25 mouse cellular contexts compared by ENCODE assay signal in the genomic region with DNA sequence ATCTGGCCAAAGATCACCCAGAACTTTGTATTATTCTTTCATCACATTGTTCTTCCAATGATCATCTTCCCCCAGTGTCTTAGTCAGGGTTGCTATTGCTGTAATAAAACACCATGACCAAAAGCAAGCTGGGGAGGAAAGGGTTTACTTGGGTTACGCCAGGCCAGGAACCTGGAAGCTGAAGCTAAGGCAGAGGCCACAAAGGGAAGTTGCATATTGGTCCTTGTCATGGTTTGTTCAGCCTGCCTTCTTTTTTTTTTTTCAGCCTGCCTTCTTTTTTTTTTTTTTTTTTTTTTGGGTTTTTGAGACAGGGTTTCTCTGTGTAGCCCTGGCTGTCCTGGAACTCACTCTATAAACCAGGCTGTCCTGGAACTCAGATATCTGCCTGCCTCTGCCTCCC. TPM values are rescaled to one million over a fixed set of nuclear protein-coding genes. Genes with fewer than 3 reads are reported as not detected.
DNase-seq lines count a peak whose midpoint lies in the region; ATAC-seq and TF ChIP-seq lines count a peak whose summit lies in the region.
"Had no signal": no experiment of that assay in that cellular context is flagged by ENCODE, and none has a peak within 500 bp of the region (broad histone marks: within the 10 kb centered on the region; RNA-seq: fewer than 3 reads in every experiment).

No protein-coding gene starts in this region.

- H3K9me3 ChIP-seq in CH12.LX (replicated peaks; ENCODE audit: low read length): no peaks in the 10 kb centered on the region
- no peaks in the 10 kb centered on the region for H3K9me3 ChIP-seq in neural tube, embryonic 15.5 days (replicated peaks)
- H3K9me3 ChIP-seq: forebrain, embryonic 10.5 days; forebrain, embryonic 13.5 days; G1E; hindbrain, embryonic 10.5 days; hindbrain, embryonic 13.5 days; intestine, embryonic 15.5 days had no signal

- no peaks in the 10 kb centered on the region for H3K79me2 ChIP-seq in CH12.LX (replicated peaks; ENCODE audit: control insufficient read depth, extremely low read depth, insufficient read depth, poor library complexity, severe bottlenecking)

- peaks cover 0 to 17% of the 10 kb centered on the region in 2 experiments for H3K36me3 ChIP-seq in CH12.LX (replicated peaks in 1 of 2; ENCODE audit: control insufficient read depth in 1 of 2, insufficient read depth in 1 of 2, low read length in 1 of 2)
- no peaks in the 10 kb centered on the region for H3K36me3 ChIP-seq in neural tube, embryonic 15.5 days
- H3K36me3 ChIP-seq: forebrain, embryonic 10.5 days; hindbrain, embryonic 10.5 days; hindbrain, embryonic 13.5 days; intestine, embryonic 15.5 days had no signal

- in situ Hi-C loops in CH12.LX (cut with MboI; ENCODE audit: low pct_ligation_motif_present, low pct_unique_long_range_greater_than_20kb, low sequenced_read_pairs): loop anchor here (5.0 kb wide), 1 partner anchor 34 kb away; a partner anchor contains a TSS

- TF ChIP-seq POLR2A in CH12.LX (IDR thresholded peaks at IDR 0.05; ENCODE audit: low read depth, low read length): no peak

- TF ChIP-seq CTCF in CH12.LX (conservative IDR thresholded peaks at IDR 0.05 in 1 of 2, IDR thresholded peaks at IDR 0.05 in 1 of 2; ENCODE audit: low read depth in 2 of 2, low read length in 2 of 2): no peak

- H3K27ac ChIP-seq in CH12.LX (ENCODE audit: insufficient read depth, low read depth): no peak overlapping the region
- H3K27ac ChIP-seq in neural tube, embryonic 15.5 days (replicated peaks): no peak overlapping the region
- H3K27ac ChIP-seq: forebrain, embryonic 10.5 days; forebrain, embryonic 13.5 days; gastrocnemius, adult 2 months; hindbrain, embryonic 10.5 days; hindbrain, embryonic 13.5 days; intestine, embryonic 15.5 days had no signal

- no peaks in the 10 kb centered on the region for H3K27me3 ChIP-seq in CH12.LX (replicated peaks)
- H3K27me3 ChIP-seq in neural tube, embryonic 15.5 days (replicated peaks): no peaks in the 10 kb centered on the region
- H3K27me3 ChIP-seq: forebrain, embryonic 13.5 days; hindbrain, embryonic 13.5 days; intestine, embryonic 15.5 days had no signal

- no peak overlapping the region for H3K4me2 ChIP-seq in CH12.LX (ENCODE audit: insufficient read depth, low read depth, poor library complexity, severe bottlenecking)
- H3K4me2 ChIP-seq in neural tube, embryonic 15.5 days: no peak overlapping the region
- H3K4me2 ChIP-seq: forebrain, embryonic 13.5 days; heart, embryonic 11.5 days; hindbrain, embryonic 13.5 days; intestine, embryonic 15.5 days had no signal

- ATAC-seq in granulocyte monocyte progenitor cell, adult 5-6 weeks (replicated peaks; ENCODE audit: poor library complexity, severe bottlenecking): peak; percentile 87
- ATAC-seq in megakaryocyte progenitor cell, adult 5-6 weeks (replicated peaks; ENCODE audit: poor library complexity): peak; percentile 66
- ATAC-seq in neural tube, embryonic 15.5 days (ENCODE audit: low FRiP score): no peak
- ATAC-seq: forebrain, embryonic 13.5 days; forebrain, embryonic 16.5 days; hindbrain, embryonic 16.5 days; intestine, embryonic 15.5 days had no signal

- no peak overlapping the region for H3K9ac ChIP-seq in CH12.LX (ENCODE audit: insufficient read depth, low read depth)
- H3K9ac ChIP-seq in neural tube, embryonic 15.5 days (replicated peaks): no peak overlapping the region
- H3K9ac ChIP-seq: forebrain, embryonic 13.5 days; hindbrain, embryonic 13.5 days; intestine, embryonic 15.5 days had no signal

- TF ChIP-seq RAD21 in CH12.LX (IDR thresholded peaks at IDR 0.05; ENCODE audit: low read depth, low read length): no peak

- intact Hi-C loops in gastrocnemius, postnatal 36 days (cut with DNase I): loop anchor here (5.0 kb wide), 1 partner anchor 74 kb away; no protein-coding TSS in a partner anchor

- 74% methylated on average over 1 of the region's 1 CpGs for WGBS in neural tube, embryonic 15.5 days

- dilution Hi-C loops in CH12.LX (cut with MboI; ENCODE audit: extremely low pct_ligation_motif_present, extremely low pct_unique_long_range_greater_than_20kb, low sequenced_read_pairs): no loop called here

- no peak for TF ChIP-seq EP300 in CH12.LX (IDR thresholded peaks at IDR 0.05; ENCODE audit: low read length)

- no peak overlapping the region for H3K4me3 ChIP-seq in CH12.LX (replicated peaks in 1 of 3; ENCODE audit: low read depth in 2 of 3, low read length in 2 of 3, poor library complexity in 1 of 3)
- no peak overlapping the region for H3K4me3 ChIP-seq in neural tube, embryonic 15.5 days (replicated peaks)
- H3K4me3 ChIP-seq: forebrain, embryonic 10.5 days; forebrain, embryonic 13.5 days; gastrocnemius, adult 2 months; hindbrain, embryonic 10.5 days; hindbrain, embryonic 13.5 days; intestine, embryonic 15.5 days had no signal

- DNase-seq in 416B (ENCODE audit: low read depth) (peak; percentile 90), CH12.LX (ENCODE audit: extremely low read depth) (no peak)
- DNase-seq in right cerebral cortex, postnatal 10 days (ENCODE audit: low spot score in 2 of 2): no peak
- no peak for DNase-seq in gastrocnemius, postnatal 36 days
- DNase-seq: adrenal gland, adult 2 months; adrenal gland, postnatal 25 days; cerebellum, adult 11-12 months; cerebellum, adult 8-10 months; cerebellum, postnatal 10 days; cerebellum, postnatal 36 days; gastrocnemius, adult 2 months; gastrocnemius, postnatal 25 days; heart, adult 11 months had no signal

- peaks cover 0 to 35% of the 10 kb centered on the region in 2 experiments; a peak in 3 of 4 replicates for H3K4me1 ChIP-seq in CH12.LX (ENCODE audit: control insufficient read depth in 1 of 2, insufficient read depth in 2 of 2)
- H3K4me1 ChIP-seq in neural tube, embryonic 15.5 days: peaks cover 15% of the 10 kb centered on the region

TF ChIP-seq in CH12.LX, 34 proteins besides CTCF, POLR2A, EP300 and RAD21:
- TF ChIP-seq ZNF384 (IDR thresholded peaks at IDR 0.05; ENCODE audit: low read depth, low read length): peak; percentile 78
- no peak for TF ChIP-seq PAX5 (IDR thresholded peaks at IDR 0.05; ENCODE audit: low read length)

RNA-seq across cellular contexts. Expression of a gene that starts 5.9 kb away (rescaled TPM):
- total RNA-seq in CH12.LX (2012; rRNA removed): 18.4 and 21.0 TPM in 2 replicates
- 27.3 and 30.0 TPM in 2 replicates for total RNA-seq in CH12.LX (2014; rRNA removed)
- 42.2 and 49.9 TPM in 2 replicates for polyA plus RNA-seq in CH12.LX (2012; ENCODE audit: insufficient read length, low read depth)
- 73.0 and 82.4 TPM in 2 replicates for total RNA-seq in granulocyte monocyte progenitor cell, adult 5-6 weeks (2014; fragmentation: Nextera tagmentation)
- 20.4 and 28.6 TPM in 2 replicates for total RNA-seq in granulocyte monocyte progenitor cell, adult 5-6 weeks (2017)
- total RNA-seq in megakaryocyte progenitor cell, adult 5-6 weeks (2015): 93.5 and 101 TPM in 2 replicates
- 21.9 and 23.9 TPM in 2 replicates for total RNA-seq in megakaryocyte progenitor cell, adult 5-6 weeks (2017)
- 13.7 and 14.7 TPM in 2 replicates for polyA plus RNA-seq in neural tube, embryonic 15.5 days (2015; fragmentation: Nextera tagmentation; extraction: Ambion mirVana)
- total RNA-seq in gastrocnemius, postnatal 36 days (2021): 10 to 100 TPM; 19.2 to 19.9 TPM

RNA-seq across cellular contexts. Expression of a gene that starts 34.1 kb away (rescaled TPM):
- total RNA-seq in CH12.LX (2012; rRNA removed): 12.7 and 16.7 TPM in 2 replicates
- total RNA-seq in CH12.LX (2014; rRNA removed): 12.1 and 17.0 TPM in 2 replicates
- 27.4 and 29.2 TPM in 2 replicates for polyA plus RNA-seq in CH12.LX (2012; ENCODE audit: insufficient read length, low read depth)
- 14.3 and 18.2 TPM in 2 replicates for total RNA-seq in granulocyte monocyte progenitor cell, adult 5-6 weeks (2014; fragmentation: Nextera tagmentation)
- total RNA-seq in granulocyte monocyte progenitor cell, adult 5-6 weeks (2017): 25.5 and 25.7 TPM in 2 replicates
- 8.8 and 17.7 TPM in 2 replicates for total RNA-seq in megakaryocyte progenitor cell, adult 5-6 weeks (2015)
- total RNA-seq in megakaryocyte progenitor cell, adult 5-6 weeks (2017): 23.1 and 38.9 TPM in 2 replicates
- 26.8 and 36.0 TPM in 2 replicates for polyA plus RNA-seq in neural tube, embryonic 15.5 days (2015; fragmentation: Nextera tagmentation; extraction: Ambion mirVana)
- total RNA-seq in gastrocnemius, postnatal 36 days (2021): 1 to 10 TPM; 1.1 to 1.9 TPM
